Mouse (Mus musculus) MEL-GATA-1-ER (cell line): Measurements from ENCODE around the gene Mad1l1.
A peak's percentile ranks its signal among the peaks of the same experiment; 100 is the strongest.

Source experiments
- DNase-seq: peaks from one replicate; pipeline ENCODE4 v3.0.0-alpha.2; 2012; ENCODE audit warnings: low read depth; ENCODE audit errors: extremely low read depth

Mad1l1 gene

DNA sequence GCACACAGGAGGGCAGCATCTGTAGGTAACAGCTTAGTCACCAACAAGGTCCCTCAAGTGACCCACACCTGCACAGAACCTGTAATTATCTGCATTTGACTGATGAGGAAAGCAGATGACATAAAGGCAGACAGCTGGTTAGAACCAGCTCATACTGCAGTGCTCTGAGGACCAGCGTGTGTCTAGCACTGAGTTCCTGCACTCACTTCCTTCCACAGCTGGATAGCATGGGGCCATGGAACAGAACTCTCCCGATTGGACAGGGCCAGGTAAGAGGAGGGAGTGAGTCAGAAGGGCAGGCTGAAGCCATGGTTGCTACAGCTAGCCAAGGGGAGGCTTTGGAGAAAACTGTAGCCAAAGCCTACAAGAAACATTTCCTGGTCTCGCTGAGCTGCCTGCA, 259.0 kb downstream of the Mad1l1 start:
- DNase-seq = no peak

DNA sequence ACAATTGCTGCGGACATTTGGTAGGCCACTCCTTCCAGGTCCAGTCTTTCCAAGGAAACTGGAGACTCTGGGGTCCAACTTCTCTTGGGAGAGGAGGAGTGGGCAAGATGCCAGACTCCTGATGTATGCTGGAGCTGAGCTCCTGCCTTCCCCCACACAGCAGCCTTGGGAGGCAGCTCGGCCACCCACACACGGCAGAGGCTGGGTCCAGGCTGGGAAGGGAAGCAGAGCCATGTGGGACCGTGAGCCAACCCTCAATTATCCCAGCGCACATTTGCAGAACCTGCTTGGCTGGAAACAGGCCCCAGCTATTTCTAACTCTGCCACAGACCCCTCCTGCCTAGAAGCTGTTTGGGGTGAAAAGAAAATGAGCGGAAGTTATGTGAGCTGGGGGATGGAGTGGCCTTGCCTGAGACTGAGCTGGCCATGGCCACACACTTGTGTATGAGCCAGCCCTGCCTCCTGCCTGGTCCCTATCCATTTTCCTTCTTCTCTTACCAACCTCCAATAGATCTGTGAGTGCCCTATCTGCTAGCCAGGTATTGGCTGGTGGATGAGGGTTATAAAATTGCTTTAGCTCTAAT, 260.0 kb downstream of the Mad1l1 start:
- no peak for DNase-seq

DNA sequence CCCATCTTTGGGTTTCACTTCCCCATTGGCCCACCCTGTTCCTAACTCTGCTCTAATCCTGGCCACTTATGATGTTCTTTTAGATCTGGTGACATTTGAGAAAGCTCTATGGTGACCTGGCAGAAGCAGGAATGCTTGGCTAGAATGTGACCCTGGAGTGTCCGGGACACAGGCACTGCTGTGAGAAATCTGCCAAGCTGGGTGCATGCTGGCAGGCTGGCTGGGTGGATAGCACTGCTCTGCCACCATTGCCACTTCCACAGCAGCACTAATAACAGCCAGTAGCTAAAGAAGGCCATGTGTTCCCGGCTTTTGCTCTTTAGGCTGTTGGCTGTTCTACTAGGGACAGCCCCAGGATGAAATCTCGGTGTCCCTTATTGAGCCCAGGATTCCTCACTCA, 265.1 kb downstream of the Mad1l1 start:
- DNase-seq = no peak

DNA sequence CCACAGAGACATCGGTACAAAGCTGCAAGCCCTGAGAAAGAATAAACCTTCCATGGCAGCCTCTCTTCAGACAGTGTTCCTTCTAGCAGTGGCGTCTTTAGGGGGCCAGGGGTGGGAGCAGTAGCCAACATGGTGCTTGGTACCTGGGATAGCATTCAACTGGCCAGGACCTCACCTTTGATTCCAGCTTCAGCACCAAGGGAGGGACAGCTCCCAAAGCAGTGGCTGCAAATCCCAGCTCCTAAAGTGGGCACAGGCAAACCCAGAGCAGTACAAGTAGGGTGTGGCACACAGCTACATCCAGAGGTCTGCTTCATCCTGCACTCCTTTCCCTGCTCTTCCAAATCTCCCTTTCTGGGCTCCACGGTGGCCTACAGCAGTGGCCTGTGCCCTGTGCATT, 265.9 kb downstream of the Mad1l1 start:
- DNase-seq = no peak

DNA sequence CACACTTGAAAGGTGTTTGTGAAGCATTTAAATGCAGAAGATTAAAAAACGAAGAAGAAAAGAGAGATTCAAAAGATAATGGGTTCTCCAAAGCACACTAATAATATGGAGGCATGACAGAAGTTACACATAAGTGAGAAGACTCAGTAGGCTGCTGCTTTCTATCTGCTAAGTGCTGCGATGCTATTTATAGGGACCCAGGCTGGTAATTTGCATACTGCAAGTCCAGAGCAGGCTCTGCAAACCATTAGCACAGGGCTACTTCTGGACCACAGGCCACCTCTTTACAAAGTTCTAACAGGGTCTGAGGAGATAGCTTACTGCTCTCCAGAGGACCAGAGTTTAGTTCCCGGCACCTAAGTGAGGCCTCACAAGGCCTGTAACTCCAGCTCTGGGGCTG, 267.7 kb downstream of the Mad1l1 start:
- DNase-seq = no peak

DNA sequence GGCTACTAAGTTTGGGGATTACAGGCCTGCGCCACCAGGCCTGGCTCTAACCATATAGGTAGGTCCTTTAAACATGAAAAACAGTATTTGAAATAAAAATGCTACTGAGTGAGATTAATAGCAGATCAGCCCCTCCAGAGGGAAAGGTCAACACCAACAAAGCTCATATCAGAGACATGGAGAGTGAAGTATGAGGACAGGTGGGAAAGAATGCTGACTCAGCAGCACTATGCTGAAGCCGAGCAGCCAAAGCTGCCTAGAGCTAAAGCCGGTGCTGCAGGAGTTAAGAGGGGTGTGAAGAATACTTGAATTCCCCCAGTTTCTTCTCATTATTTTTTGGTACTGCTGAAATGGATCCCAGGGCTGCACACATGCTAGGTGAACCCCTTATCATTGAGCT, 268.9 kb downstream of the Mad1l1 start:
- DNase-seq = no peak

DNA sequence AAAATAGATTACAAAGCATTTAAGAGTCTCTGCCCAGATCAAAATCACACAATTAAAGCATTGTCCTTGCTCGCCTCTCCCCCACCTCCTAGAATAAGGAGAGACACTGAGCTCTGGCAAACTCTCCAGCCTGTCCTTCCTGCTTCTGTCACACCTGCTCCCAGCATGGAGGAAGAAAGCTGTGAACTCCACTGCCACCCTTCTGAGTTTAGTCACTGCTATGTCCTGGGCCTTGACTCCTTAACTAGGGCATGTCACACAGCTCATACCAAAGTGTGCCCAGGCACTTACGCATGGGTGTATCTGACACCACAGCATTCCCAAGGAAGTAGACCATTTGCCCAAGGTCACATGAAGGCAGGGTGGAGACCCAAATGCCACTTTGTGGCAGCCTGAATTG, 275.9 kb downstream of the Mad1l1 start:
- no peak for DNase-seq

DNA sequence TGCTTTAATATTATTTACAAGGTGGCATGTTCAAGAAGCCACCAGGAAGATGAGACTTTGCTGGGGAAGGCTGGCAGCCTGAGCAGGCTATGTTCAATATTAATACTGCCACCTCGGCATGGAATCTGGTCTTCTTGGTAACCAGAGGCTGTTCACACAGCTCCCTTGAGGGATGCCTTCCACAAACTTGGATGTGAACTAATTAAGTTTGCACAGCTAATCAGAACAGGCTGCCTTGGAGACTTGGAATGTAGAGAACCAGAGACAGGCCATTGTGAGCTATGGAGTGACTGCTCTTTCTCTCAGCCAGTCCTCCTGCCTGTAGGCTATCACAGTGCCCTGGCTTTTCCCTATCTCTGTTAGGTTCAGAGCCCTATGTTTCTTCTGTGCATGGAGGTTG, 278.4 kb downstream of the Mad1l1 start:
- no peak for DNase-seq

DNA sequence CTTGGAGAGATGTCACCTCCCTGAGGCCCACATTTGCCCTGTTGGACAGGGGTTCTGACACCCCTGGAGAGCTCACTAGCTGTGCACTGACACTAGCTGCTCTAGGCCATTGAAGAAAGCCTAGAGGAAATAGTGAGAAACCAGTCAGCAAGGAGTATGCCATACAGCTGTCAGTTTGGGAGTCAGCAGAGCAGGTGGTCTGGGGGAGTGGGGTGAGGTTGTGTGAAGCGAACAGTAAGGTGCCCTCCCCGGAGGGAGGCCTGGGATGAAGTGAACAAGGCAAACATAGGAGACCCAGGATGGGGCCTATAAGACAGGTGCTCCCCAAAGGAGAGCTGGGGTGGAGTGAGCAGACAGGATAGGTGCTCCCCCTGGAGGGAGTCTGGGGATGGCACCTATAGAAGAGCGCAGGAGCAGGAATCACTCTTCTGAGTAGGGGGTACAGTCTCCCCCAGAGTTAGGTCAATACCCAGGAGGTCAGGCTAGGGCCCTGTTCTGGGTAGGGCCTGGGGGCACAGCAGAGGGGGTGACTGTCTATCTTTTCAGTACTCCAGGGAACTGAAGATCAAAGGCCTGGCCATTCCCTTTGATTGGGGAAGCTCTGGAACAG, 279.2 kb downstream of the Mad1l1 start:
- no peak for DNase-seq

DNA sequence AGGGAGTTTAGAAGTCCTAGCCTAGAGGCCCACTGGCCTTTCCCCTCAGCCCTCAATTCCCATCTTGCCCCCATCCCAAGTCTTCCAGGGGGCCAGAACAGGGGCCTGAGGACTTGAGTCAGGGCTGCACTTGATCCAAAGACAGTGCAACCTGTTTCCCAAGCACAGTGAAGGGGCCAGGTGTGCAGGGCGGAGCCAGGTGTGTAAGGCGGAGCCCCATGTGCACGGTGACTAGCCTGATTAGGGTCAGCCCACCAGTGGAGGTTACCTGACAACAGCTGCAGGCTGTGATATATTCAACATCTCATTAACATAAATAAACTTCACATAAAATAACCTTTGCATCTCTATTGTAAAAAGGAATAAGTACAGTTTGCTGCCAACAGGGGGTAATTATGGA, 280.3 kb downstream of the Mad1l1 start:
- no peak for DNase-seq

DNA sequence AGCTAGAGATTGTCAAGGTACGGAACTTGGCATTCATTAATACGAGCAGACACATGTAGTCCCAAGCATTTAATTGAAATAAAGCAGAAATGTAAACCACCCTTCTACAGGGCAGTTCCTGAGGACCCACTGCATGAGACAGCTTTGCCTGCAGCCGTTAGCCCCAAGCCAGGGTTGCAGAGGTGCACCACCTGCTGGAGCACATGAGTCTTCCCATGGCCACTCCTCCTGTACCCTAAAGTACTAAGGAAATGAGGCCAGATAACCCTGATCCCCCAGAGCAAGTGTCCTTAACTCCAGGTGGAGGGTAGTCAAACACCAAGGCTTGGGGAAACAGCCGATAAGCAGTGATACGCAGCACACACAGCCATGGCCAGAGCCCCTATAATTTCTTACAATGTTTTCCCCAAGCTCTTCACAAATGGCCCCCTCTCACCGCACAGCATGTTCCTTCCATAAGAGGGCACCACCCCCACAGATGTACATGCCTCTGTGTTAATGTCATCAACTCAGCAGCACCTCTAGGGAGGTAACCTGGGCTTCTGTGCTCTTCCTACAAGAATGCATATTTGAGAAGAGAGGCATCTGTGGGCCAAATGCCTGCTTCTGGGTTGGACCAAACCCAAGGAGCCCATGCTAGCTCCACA, 283.6 kb downstream of the Mad1l1 start:
- no peak for DNase-seq

DNA sequence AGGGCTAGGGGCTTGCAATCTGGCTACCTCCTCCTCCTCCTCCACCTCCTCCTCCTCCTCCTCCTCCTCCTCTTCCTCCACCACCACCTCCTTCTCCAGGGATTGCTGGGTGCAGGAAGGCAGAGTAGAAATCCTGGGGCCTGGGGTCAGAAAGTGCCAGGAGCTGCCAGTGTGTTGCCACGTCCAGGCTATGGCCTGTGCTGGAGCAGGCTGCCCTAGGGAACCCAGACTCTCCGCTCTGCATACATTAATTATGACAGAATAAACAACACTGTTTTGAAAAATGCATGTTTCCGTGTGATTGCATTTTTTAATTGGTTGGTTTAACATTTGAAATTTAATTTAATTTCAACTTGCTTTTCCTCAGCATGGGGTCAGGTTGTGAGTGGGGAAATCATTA, 285.7 kb downstream of the Mad1l1 start:
- DNase-seq = no peak

DNA sequence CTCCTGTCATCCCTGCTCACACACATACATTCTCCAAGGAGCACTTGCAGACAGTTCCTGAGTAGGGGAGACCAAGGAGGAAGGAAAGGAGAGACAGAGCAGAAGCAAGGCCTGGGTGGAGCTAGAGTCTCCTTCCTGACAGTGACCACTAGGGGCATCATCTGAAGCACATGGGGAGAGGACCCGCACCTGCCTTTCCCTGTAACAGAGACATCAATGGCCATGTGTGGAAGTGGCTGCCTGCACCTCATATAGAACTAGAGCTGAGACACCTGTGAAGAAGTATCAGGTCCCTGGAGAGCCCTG, 286.4 kb downstream of the Mad1l1 start:
- DNase-seq = peak; percentile 2

DNA sequence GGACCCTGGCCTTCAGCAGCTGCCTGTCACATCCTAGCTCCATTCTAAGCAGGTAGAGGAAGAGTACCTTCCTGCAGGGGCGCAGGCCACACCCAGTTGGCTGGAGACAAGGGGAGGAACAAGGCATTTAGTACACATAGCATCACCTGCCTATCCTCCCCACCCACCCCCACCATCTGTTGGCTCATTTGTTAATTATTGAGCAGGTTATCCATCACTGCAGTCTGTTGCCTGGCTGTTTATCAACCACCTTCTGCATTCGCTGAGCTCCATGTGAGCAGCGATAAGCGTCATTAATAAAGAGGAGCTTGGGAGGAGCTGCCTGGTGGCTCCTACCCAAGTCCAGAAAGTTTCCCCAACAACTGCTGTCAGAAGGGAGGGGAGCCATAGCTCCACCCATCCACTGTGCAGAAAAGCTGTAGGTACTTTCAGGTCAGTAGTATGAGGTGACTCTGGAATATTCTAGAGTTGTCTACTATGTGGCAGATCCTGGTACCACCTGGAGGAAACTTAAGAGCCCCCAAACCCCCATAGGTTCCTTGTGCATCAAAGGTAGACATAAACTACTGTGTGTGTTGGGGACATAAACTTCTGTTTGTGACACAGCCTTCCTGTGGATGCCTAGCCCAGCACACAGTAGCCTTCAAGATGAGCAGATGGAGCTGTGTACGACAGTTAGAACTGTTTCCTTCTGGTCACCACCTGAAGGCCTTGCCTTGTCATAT, 286.9 kb downstream of the Mad1l1 start:
- DNase-seq = no peak

DNA sequence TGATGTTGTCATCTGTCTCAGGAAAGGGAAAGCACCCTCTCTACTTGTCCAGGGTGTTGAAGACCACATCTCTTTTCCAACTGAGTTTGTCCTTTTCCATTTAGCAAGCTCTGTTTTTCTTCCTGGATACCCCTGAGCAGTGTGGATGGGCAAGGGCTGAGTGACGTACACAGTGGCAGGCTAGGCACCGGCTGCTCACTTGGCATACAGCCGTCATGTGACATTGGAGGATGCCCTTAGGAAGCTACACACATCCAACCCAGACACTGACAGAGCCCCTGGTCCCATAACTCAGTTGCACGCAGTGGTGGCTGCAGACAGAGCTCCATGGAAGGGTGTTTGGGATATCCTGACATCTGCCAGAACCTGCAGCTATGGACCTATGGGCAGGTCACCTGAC, 295.0 kb downstream of the Mad1l1 start:
- DNase-seq = no peak

DNA sequence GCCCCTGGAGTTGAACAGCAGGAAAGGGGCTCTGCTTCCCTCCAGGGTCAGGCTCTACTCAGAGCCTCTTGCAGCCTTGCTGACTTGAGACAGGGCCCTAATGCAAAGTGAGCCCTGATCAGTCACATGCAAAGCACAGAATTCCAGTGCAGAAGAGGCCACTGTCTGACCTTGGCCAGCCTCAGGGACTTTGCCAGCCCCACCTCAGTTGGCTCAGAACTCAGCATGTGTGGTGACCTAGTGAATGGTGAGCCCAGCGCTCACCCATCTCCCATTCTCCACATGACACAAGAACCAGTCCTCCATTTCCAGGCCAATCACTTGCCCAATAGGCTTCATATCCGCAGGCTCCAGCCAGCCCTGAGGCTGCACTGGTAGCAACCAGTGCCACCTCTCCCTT, 296.1 kb downstream of the Mad1l1 start:
- no peak for DNase-seq

DNA sequence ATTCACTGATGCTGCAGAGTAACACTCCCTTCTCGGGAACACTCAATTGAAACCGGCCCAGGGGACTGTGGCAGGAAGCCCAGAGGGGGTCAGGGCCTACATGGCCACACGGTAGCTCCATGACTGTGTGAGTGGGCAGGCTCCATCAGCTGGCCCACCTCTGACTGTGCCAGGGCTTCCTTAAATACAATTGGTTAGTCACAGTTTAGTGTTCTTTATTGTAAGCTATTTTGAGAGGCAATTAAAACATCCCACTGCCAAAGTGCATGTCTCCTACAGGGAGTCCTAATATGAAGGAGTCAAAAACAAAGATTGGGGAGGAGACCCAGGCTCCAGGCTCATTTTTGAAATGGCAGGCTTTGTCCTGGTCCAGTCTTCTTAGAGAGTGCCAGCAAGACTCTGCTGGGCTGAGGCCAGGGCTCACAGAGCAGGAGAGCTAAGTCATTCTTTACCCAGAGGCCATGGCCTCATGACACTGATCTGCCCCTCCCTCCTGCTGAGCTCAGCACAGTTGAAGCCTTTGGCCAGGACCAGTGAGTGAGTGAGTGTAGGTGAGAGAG, 297.3 kb downstream of the Mad1l1 start:
- no peak for DNase-seq

DNA sequence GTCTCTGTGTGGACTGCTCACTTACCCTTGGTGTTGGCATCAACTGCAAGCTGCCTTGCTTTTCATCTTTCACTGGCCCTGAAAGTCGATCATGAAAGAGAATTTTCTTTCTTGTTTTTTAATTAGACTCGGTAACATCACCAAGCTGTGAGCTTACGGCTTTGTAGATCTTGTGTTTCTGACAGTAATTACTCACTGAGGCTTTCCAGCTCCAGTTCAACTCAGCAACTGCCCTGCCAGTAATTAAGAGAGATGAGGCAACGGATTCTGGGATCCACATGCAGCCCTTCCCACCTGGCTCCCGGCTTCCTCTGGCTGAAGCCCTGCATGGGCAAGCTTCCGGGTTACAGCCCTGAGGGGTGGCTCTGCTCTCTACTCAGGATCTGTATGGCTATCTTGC, 298.5 kb downstream of the Mad1l1 start:
- no peak for DNase-seq

DNA sequence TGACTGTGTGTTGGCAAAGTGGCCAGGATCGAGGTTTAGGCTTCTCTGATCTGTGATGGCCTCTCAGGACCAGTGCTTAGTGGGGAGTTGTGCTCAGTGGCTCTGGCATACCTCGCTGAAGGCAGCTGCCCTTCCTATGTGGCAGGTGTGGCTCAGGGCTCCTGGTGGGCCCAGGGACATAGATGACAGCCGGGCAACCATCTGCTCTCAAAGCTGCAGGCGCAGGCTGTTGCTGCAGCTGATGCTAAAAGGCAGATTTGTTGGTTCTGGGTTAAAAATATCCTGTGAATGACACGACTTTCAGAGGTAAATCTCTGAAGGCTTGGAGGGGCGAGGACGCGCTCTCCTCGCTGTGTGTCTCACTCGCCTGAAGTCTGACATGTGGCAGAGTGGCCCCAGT, 299.6 kb downstream of the Mad1l1 start:
- no peak for DNase-seq

DNA sequence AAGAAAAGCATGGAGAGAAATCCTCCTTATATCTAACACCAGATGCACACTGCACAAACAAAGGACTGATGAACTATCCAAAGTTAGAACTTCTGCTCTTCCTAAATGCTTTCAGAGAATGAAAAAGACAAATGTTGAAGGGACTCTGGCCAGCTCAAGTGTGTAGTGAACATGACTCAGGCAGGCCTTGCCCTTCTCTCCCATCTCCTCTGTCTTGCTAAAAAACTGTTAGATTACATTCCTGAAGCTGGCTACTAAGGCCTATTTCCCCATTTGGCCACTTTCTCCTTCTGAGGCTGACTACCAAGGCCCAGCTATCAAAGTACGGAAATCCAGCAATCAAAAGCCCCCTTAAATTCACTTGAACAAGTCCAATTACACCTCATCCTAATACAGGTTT, 301.7 kb downstream of the Mad1l1 start:
- DNase-seq = no peak

DNA sequence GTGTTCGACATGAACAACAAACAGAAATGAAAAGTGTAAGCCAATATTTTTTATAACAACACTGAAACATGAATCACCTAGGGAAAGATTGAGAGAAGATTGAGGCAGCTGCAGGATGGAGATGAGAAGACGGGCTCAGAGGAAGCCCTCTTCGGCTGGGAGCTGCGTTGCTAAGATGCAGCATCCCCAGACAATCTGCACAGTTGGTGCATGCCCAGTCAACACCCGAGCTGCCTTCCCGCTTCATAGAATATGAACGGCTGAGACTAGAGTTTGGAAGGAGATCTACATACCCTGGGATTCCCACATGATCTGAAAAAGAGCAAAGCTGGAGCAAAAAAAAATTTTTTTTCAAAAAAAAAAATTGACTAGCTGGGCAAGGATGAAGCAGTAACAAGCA, 302.6 kb downstream of the Mad1l1 start:
- no peak for DNase-seq

DNA sequence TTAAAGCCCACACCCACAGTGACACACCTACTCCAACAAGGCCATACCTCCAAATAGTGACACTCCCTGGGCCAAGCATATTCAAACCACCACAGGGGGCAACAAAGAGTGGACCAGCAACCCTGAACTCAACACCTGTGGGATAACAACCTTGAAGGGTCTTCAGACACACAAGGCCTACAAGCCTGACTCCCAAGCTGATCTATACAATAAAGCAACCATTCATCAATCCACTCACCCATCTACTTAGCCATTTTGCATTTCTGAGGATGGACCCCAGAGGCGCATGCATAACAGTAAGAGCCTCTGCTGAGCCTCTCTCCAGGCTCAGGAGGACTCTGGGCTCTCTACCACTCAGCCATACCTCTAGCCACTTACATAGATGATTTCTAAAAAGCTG, 304.5 kb downstream of the Mad1l1 start:
- DNase-seq = no peak

DNA sequence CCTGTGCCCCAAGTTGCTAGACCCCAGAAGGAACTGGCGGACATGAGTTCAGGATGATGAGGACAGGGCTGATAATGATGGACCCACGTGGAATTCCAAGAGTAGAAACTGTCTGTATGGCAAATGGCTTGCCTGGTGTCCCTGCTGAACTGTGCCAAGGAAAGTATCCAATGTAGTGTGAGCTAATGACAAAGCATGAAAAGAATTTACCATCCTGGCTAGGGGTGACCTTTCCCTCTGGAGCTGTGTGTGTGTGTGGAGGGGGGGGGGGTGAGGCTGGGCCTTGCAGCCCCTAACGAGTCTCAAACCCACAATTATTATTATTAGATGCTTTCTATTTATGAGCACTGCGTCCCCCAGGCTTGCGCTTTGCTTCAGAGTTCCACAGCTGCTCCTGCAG, 307.7 kb downstream of the Mad1l1 start:
- no peak for DNase-seq
